In the genomic region with DNA sequence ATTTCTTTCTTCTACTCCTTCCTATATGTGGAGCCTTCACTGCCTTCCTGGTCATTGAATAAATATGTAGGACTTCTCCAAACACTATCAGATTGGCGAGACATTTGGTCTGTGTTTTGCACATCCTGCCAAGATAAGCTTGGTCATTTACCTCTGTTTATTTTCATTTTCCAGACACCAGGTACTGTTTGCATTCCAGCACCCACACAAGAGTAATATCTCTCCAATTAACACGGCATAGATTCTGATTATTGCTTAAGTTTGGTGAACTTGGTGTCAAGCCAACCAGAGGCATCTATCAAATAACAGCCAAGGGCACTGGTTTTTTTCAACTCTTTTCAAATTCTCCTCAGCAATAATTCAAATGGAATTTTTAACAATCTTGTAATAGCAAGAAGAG, we compare ENCODE assay signal across 18 mouse cellular contexts.
"Had no signal": no experiment of that assay in that cellular context is flagged by ENCODE, and none has a peak within 500 bp of the region (broad histone marks: within the 10 kb centered on the region; RNA-seq: fewer than 3 reads in every experiment).

No protein-coding gene starts in this region.

- H3K27ac ChIP-seq: kidney, embryonic 15.5 days; left cerebral cortex, adult 2 months; liver, embryonic 14.5 days; midbrain, embryonic 10.5 days; midbrain, embryonic 13.5 days; stomach, postnatal 0 days had no signal

- H3K9me3 ChIP-seq: kidney, embryonic 15.5 days; megakaryocyte, embryonic 14.5 days; midbrain, embryonic 10.5 days; midbrain, embryonic 13.5 days had no signal

- H3K4me2 ChIP-seq: kidney, embryonic 15.5 days; liver, embryonic 11.5 days; midbrain, embryonic 13.5 days had no signal

- H3K4me3 ChIP-seq: kidney, embryonic 15.5 days; left cerebral cortex, adult 2 months; megakaryocyte, embryonic 14.5 days; midbrain, embryonic 10.5 days; midbrain, embryonic 13.5 days had no signal

- H3K27me3 ChIP-seq: kidney, embryonic 15.5 days; megakaryocyte, embryonic 14.5 days; midbrain, embryonic 13.5 days had no signal

- DNase-seq: kidney, adult 11 months; kidney, adult 8-10 months; kidney, postnatal 10 days; kidney, postnatal 36 days; layer of hippocampus, postnatal 36 days; right cerebral cortex, adult 18-20 months; right cerebral cortex, postnatal 14 days; right cerebral cortex, postnatal 4 days; thymus, postnatal 25 days had no signal

- H3K9ac ChIP-seq: kidney, embryonic 15.5 days; liver, embryonic 14.5 days; midbrain, embryonic 13.5 days had no signal

- H3K4me1 ChIP-seq: megakaryocyte, embryonic 14.5 days had no signal

- ATAC-seq: midbrain, embryonic 13.5 days; midbrain, embryonic 16.5 days had no signal

- H3K36me3 ChIP-seq: kidney, embryonic 15.5 days; midbrain, embryonic 10.5 days; midbrain, embryonic 13.5 days had no signal
